Mouse (Mus musculus) limb, embryonic 11.5 days (tissue): Measurements from ENCODE around the gene Plcb2. TPM values are rescaled to one million over a fixed set of nuclear protein-coding genes. Genes with fewer than 3 reads are reported as not detected.

Source experiments
- ATAC-seq: fragments of 200-750 bp; cut with Nextera tagmentation; 2 replicates; pipeline ENCODE4 v1.8.0; 2017; ENCODE audit warnings: low read depth; ENCODE audit not compliant: insufficient number of reproducible peaks, low FRiP score, low TSS enrichment
- DNase-seq: peaks from one replicate; pipeline ENCODE4 v3.0.0-alpha.2; 2015; ENCODE audit warnings: low spot score
- H3K27ac ChIP-seq: fragments of 300-500 bp; sonication (generic); replicated peaks from 2 replicates; pipeline ENCODE4 v1.5.1; 2014; ENCODE audit warnings: low read depth, mild to moderate bottlenecking, low read length
- H3K27me3 ChIP-seq: fragments of 300-500 bp; sonication (generic); 2 replicates; pipeline ENCODE4 v1.6.1; 2014; ENCODE audit warnings: mild to moderate bottlenecking, low read length, mixed read lengths; ENCODE audit not compliant: control insufficient read depth, insufficient read depth
- H3K36me3 ChIP-seq: fragments of 300-500 bp; sonication (generic); 2 replicates; pipeline ENCODE4 v1.6.1; 2014; ENCODE audit warnings: mild to moderate bottlenecking, low read length, moderate library complexity, mixed read lengths; ENCODE audit not compliant: control insufficient read depth, insufficient read depth
- H3K4me1 ChIP-seq: fragments of 300-500 bp; sonication (generic); 2 replicates; pipeline ENCODE4 v1.6.1; 2014; ENCODE audit warnings: low read length, mixed read lengths; ENCODE audit not compliant: control insufficient read depth, insufficient read depth
- H3K4me2 ChIP-seq: fragments of 300-500 bp; sonication (generic); 2 replicates; pipeline ENCODE4 v1.6.1; 2014; ENCODE audit warnings: low read depth, mild to moderate bottlenecking, moderate library complexity; ENCODE audit not compliant: severe bottlenecking
- H3K4me3 ChIP-seq: fragments of 300-500 bp; sonication (generic); 2 replicates; pipeline ENCODE4 v1.5.1; 2014; ENCODE audit warnings: low read depth, low read length
- H3K9ac ChIP-seq: fragments of 300-500 bp; sonication (generic); 2 replicates; pipeline ENCODE4 v1.6.1; 2014; ENCODE audit warnings: mild to moderate bottlenecking, low read length
- H3K9me3 ChIP-seq: fragments of 300-500 bp; sonication (generic); 2 replicates; pipeline ENCODE4 v1.6.1; 2016; ENCODE audit warnings: low read length; ENCODE audit not compliant: control insufficient read depth
- WGBS: fragments of 180-500 bp; shearing (Covaris S2); extraction: QIAGEN DNeasy Blood & Tissue Kit; methylation state at CpG from one replicate; pipeline ENCODE4 v1.1.7; 2014; 5-methylcytosine and 5-hydroxymethylcytosine counted together
- polyA plus RNA-seq: library from polyadenylated mRNA; unstranded; fragments of >200 nt; fragmentation: Nextera tagmentation; extraction: Ambion mirVana; gene quantifications from 2 replicates; pipeline ENCODE4 v1.2.1, GENCODE M21; 2014

Plcb2 gene
- polyA plus RNA-seq, 1 experiment from 2014 or later, result 0.57 TPM

DNA sequence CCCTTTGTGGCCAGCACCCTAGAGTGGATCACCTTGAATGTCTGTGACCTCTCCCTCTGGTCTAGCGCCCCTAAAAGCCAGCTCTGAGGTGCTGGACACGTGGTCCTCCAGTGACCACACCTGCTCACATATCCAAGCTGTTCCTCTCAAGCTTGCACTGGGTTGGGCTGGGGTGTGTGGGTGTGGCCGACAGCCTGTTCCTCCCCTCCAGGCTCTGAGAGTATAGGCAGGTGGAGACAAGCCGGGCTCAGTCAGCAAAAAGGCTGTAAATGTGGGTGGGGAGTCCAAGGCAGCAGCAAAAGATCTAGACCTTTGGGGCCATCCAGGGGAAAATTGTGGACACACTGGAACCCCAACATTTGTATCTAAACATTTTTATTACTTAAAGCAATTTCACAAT lies 69.8 kb downstream of the Plcb2 start:
- peaks cover 4% of the 10 kb centered on the region for H3K4me1 ChIP-seq
- no peak overlapping the region for H3K4me3 ChIP-seq
- H3K9me3 ChIP-seq, result no peaks in the 10 kb centered on the region
- H3K36me3 ChIP-seq, result no peaks in the 10 kb centered on the region
- H3K4me2 ChIP-seq, result no peak overlapping the region
- H3K9ac ChIP-seq, result no peak overlapping the region
- peaks cover 5% of the 10 kb centered on the region for H3K27me3 ChIP-seq
- H3K27ac ChIP-seq, result no peak overlapping the region
- WGBS, result 24% methylated on average over 4 of the region's 4 CpGs
- ATAC-seq, result no peak
- DNase-seq, result no peak

Other genes with a start within 250 kb of the Plcb2 start
- gene Srp14, start 248.7 kb downstream of the Plcb2 start, polyA plus RNA-seq, result 231 TPM in 2 replicates
- 3.8 and 7.5 TPM in 2 replicates for gene Bmf, start 178.8 kb downstream of the Plcb2 start, polyA plus RNA-seq
- 145 and 155 TPM in 2 replicates for gene Bub1b, start 130.2 kb downstream of the Plcb2 start, polyA plus RNA-seq
- gene Pak6, start 65.1 kb downstream of the Plcb2 start, polyA plus RNA-seq, result 0.33 and 0.50 TPM in 2 replicates
- not detected in 2 replicates for gene Ankrd63, start 24.5 kb downstream of the Plcb2 start, polyA plus RNA-seq
- gene Inafm2, start 17.3 kb upstream of the Plcb2 start, polyA plus RNA-seq, result 26.9 and 28.2 TPM in 2 replicates
- 0.04 and 0.26 TPM in 2 replicates for gene Ccdc9b, start 34.2 kb upstream of the Plcb2 start, polyA plus RNA-seq
- not detected in 2 replicates for gene Phgr1, start 44.3 kb upstream of the Plcb2 start, polyA plus RNA-seq
- gene Disp2, start 51.3 kb upstream of the Plcb2 start, polyA plus RNA-seq, result 0.05 TPM in 1 of 2 replicates, not detected in the other
- gene Knstrn, start 85.6 kb upstream of the Plcb2 start, polyA plus RNA-seq, result 179 and 186 TPM in 2 replicates
- 75.1 and 75.4 TPM in 2 replicates for gene Ivd, start 133.5 kb upstream of the Plcb2 start, polyA plus RNA-seq
- 0.84 and 0.91 TPM in 2 replicates for gene Bahd1, start 171.9 kb upstream of the Plcb2 start, polyA plus RNA-seq
- gene Chst14, start 198.1 kb upstream of the Plcb2 start, polyA plus RNA-seq, result 34.9 and 35.5 TPM in 2 replicates